Mouse (Mus musculus): Measurements from ENCODE around the gene Rpl29. TPM values are rescaled to one million over a fixed set of nuclear protein-coding genes. Genes with fewer than 3 reads are reported as not detected.
A peak's percentile ranks its signal among the peaks of the same experiment; 100 is the strongest.

The Rpl29 gene
- total and polyA plus RNA-seq, 2 experiments, result 182 to 230 TPM

GRCm38 (mm10) chr9:106413606-106414005 is 15.6 kb upstream of the Rpl29 start:
- H3K4me3 ChIP-seq (ENCODE audit: insufficient read depth, low read depth, low read length), result no peak overlapping the region
- no peaks in the 10 kb centered on the region for H3K36me3 ChIP-seq (ENCODE audit: control insufficient read depth, insufficient read depth, low read length)

GRCm38 (mm10) chr9:106416826-106417225 is 12.4 kb upstream of the Rpl29 start:
- WGBS, result 92% methylated on average over 6 of the region's 6 CpGs
- Histone ChIP-seq H3K9ac (ENCODE audit: low read depth, low read length) (no peak overlapping the region), H3K79me2 (ENCODE audit: control insufficient read depth, insufficient read depth, low read length) (no peaks in the 10 kb centered on the region), H3K36me3 (ENCODE audit: control insufficient read depth, insufficient read depth, low read length) (no peaks in the 10 kb centered on the region), H3K27ac (replicated peaks; ENCODE audit: insufficient read depth, low read depth, low read length) (no peak overlapping the region), H3K27me3 (ENCODE audit: control insufficient read depth, insufficient read depth, low read length) (peaks cover 4% of the 10 kb centered on the region; the same call in 1 of the 2 replicates), H3K4me3 (ENCODE audit: insufficient read depth, low read depth, low read length) (no peak overlapping the region), H3K4me1 (ENCODE audit: control insufficient read depth, insufficient read depth, low read length) (no peaks in the 10 kb centered on the region)
- no peak for TF ChIP-seq CTCF (IDR thresholded peaks at IDR 0.05; ENCODE audit: low read depth, low read length)
- TF ChIP-seq POLR2A (IDR thresholded peaks at IDR 0.05; ENCODE audit: extremely low read depth, insufficient read depth, low read length), result no peak
- DNase-seq (ENCODE audit: extremely low read depth, low read depth, low spot score), result no peak

More at GRCm38 (mm10) chr9:106413606-106414005, 15.6 kb upstream of the Rpl29 start:
- Histone ChIP-seq H3K79me2 (ENCODE audit: control insufficient read depth, insufficient read depth, low read length) (no peaks in the 10 kb centered on the region), H3K9ac (ENCODE audit: low read depth, low read length) (no peak overlapping the region), H3K4me1 (ENCODE audit: control insufficient read depth, insufficient read depth, low read length) (no peaks in the 10 kb centered on the region), H3K27me3 (ENCODE audit: control insufficient read depth, insufficient read depth, low read length) (no peaks in the 10 kb centered on the region; the same call in 1 of the 2 replicates), H3K27ac (replicated peaks; ENCODE audit: insufficient read depth, low read depth, low read length) (no peak overlapping the region)
- 95% methylated on average over 5 of the region's 5 CpGs for WGBS
- TF ChIP-seq CTCF (IDR thresholded peaks at IDR 0.05; ENCODE audit: low read depth, low read length), result no peak
- no peak for TF ChIP-seq POLR2A (IDR thresholded peaks at IDR 0.05; ENCODE audit: extremely low read depth, insufficient read depth, low read length)
- DNase-seq (ENCODE audit: extremely low read depth, low read depth, low spot score), result no peak

DNA sequence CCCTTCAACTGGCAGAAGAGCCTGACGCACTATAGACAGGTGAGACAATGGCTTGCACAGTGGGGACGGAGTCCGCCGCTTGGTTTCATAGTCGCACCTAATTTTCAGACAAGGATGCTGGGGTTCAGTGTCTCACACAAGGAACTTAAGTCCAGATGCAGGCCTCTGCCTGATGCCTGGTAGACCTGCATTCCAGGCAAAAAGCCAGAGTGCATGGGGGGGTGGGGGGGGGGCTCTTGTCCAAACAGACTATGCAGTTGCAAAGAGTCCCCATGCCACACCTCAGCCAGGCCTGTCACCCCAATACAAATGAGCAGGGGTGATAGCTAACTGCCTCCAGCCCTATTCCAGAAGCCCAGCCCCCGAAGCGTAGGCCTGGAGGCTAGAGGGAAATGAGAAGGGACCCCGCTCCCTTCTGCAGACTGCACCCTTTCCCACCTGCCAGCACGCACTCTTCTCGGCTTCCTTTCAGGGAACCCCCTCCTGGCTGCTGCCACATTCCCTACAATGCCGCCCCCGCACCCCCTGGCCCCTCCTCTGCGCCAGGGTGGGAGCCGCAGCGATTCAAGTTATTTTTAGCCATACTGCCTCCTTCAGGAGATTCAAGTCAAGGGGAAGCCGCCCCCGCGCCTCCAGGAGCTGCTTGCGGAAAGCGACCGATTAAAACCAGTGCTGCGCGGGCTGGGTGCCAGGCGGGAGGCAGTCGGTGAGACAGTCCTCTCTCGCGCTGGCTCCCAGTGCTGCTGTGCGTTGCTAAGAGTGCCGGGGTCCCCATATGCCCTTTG is 11.2 kb upstream of the Rpl29 start:
- no peak for DNase-seq (ENCODE audit: extremely low read depth, low read depth, low spot score)
- H3K4me3 ChIP-seq (ENCODE audit: insufficient read depth, low read depth, low read length), result peak overlapping the region; percentile 15; the same call in 1 of the 2 replicates
- no peaks in the 10 kb centered on the region for H3K36me3 ChIP-seq (ENCODE audit: control insufficient read depth, insufficient read depth, low read length)
- whole genome bisulfite sequencing, result 28% methylated on average over 29 of the region's 29 CpGs
- no peaks in the 10 kb centered on the region for H3K4me1 ChIP-seq (ENCODE audit: control insufficient read depth, insufficient read depth, low read length)
- H3K27ac ChIP-seq (replicated peaks; ENCODE audit: insufficient read depth, low read depth, low read length), result no peak overlapping the region
- H3K27me3 ChIP-seq (ENCODE audit: control insufficient read depth, insufficient read depth, low read length), result peaks cover 4% of the 10 kb centered on the region; the same call in 1 of the 2 replicates
- TF ChIP-seq POLR2A (IDR thresholded peaks at IDR 0.05; ENCODE audit: extremely low read depth, insufficient read depth, low read length), result no peak
- no peak for TF ChIP-seq CTCF (IDR thresholded peaks at IDR 0.05; ENCODE audit: low read depth, low read length)
- peak overlapping the region; percentile 32; the same call in 1 of the 2 replicates for H3K9ac ChIP-seq (ENCODE audit: low read depth, low read length)
- H3K79me2 ChIP-seq (ENCODE audit: control insufficient read depth, insufficient read depth, low read length), result no peaks in the 10 kb centered on the region

GRCm38 (mm10) chr9:106420608-106421007 is 8.6 kb upstream of the Rpl29 start:
- Histone ChIP-seq H3K27ac (replicated peaks; ENCODE audit: insufficient read depth, low read depth, low read length) (no peak overlapping the region), H3K36me3 (ENCODE audit: control insufficient read depth, insufficient read depth, low read length) (no peaks in the 10 kb centered on the region), H3K27me3 (ENCODE audit: control insufficient read depth, insufficient read depth, low read length) (peaks cover 4% of the 10 kb centered on the region; the same call in 1 of the 2 replicates), H3K4me3 (ENCODE audit: insufficient read depth, low read depth, low read length) (no peak overlapping the region), H3K79me2 (ENCODE audit: control insufficient read depth, insufficient read depth, low read length) (no peaks in the 10 kb centered on the region), H3K4me1 (ENCODE audit: control insufficient read depth, insufficient read depth, low read length) (no peaks in the 10 kb centered on the region), H3K9ac (ENCODE audit: low read depth, low read length) (no peak overlapping the region)
- DNase-seq (ENCODE audit: extremely low read depth, low read depth, low spot score), result no peak
- no peak for TF ChIP-seq CTCF (IDR thresholded peaks at IDR 0.05; ENCODE audit: low read depth, low read length)
- TF ChIP-seq POLR2A (IDR thresholded peaks at IDR 0.05; ENCODE audit: extremely low read depth, insufficient read depth, low read length), result no peak
- WGBS, result 12% methylated on average over 2 of the region's 2 CpGs

- H3K27me3 ChIP-seq (ENCODE audit: control insufficient read depth, insufficient read depth, low read length), result peaks cover 4% of the 10 kb centered on the region; the same call in 1 of the 2 replicates
- WGBS, result 26% methylated on average over 18 of the region's 18 CpGs
- TF ChIP-seq CTCF (IDR thresholded peaks at IDR 0.05; ENCODE audit: low read depth, low read length), result no peak
- TF ChIP-seq POLR2A (IDR thresholded peaks at IDR 0.05; ENCODE audit: extremely low read depth, insufficient read depth, low read length), result no peak
- H3K79me2 ChIP-seq (ENCODE audit: control insufficient read depth, insufficient read depth, low read length), result no peaks in the 10 kb centered on the region
- H3K27ac ChIP-seq (replicated peaks; ENCODE audit: insufficient read depth, low read depth, low read length), result no peak overlapping the region
- H3K36me3 ChIP-seq (ENCODE audit: control insufficient read depth, insufficient read depth, low read length), result no peaks in the 10 kb centered on the region
- no peak for DNase-seq (ENCODE audit: extremely low read depth, low read depth, low spot score)
- no peaks in the 10 kb centered on the region for H3K4me1 ChIP-seq (ENCODE audit: control insufficient read depth, insufficient read depth, low read length)
- no peak overlapping the region for H3K9ac ChIP-seq (ENCODE audit: low read depth, low read length)
- H3K4me3 ChIP-seq (ENCODE audit: insufficient read depth, low read depth, low read length), result no peak overlapping the region
Observed at GRCm38 (mm10) chr9:106421033-106421864, 8.0 kb upstream of the Rpl29 start.

Data from liver, adult 2 months (tissue).